Mouse (Mus musculus): Measurements from ENCODE around the gene Fgr. TPM values are rescaled to one million over a fixed set of nuclear protein-coding genes. Genes with fewer than 3 reads are reported as not detected.

Gene Fgr
- polyA plus RNA-seq, 1 experiment: not detected

GRCm38 (mm10) chr4:132972556-132972955, 1.3 kb upstream of the Fgr start:
- no peak for TF ChIP-seq GATA1 (IDR thresholded peaks at IDR 0.05; ENCODE audit: low read length)

GRCm38 (mm10) chr4:132973186-132973585, 709 bp upstream of the Fgr start:
- no peak for TF ChIP-seq GATA1 (IDR thresholded peaks at IDR 0.05; ENCODE audit: low read length)

- no peak for TF ChIP-seq GATA1 (IDR thresholded peaks at IDR 0.05; ENCODE audit: low read length)
Measured at GRCm38 (mm10) chr4:132974904-132975303, 1.0 kb downstream of the Fgr start.

- TF ChIP-seq GATA1 (IDR thresholded peaks at IDR 0.05; ENCODE audit: low read length): no peak
Measured at GRCm38 (mm10) chr4:132975791-132976190, 1.9 kb downstream of the Fgr start.

GRCm38 (mm10) chr4:132976729-132977128, 2.8 kb downstream of the Fgr start:
- TF ChIP-seq GATA1 (IDR thresholded peaks at IDR 0.05; ENCODE audit: low read length): no peak

GRCm38 (mm10) chr4:132977597-132977996, 3.7 kb downstream of the Fgr start:
- no peak for TF ChIP-seq GATA1 (IDR thresholded peaks at IDR 0.05; ENCODE audit: low read length)

GRCm38 (mm10) chr4:132979186-132979585, 5.3 kb downstream of the Fgr start:
- no peak for TF ChIP-seq GATA1 (IDR thresholded peaks at IDR 0.05; ENCODE audit: low read length)

- TF ChIP-seq GATA1 (IDR thresholded peaks at IDR 0.05; ENCODE audit: low read length): no peak
Measured at GRCm38 (mm10) chr4:132981621-132982020, 7.7 kb downstream of the Fgr start.

- TF ChIP-seq GATA1 (IDR thresholded peaks at IDR 0.05; ENCODE audit: low read length): no peak
Measured at GRCm38 (mm10) chr4:132982999-132983398, 9.1 kb downstream of the Fgr start.

GRCm38 (mm10) chr4:132983664-132984512, 10.0 kb downstream of the Fgr start:
- no peak for TF ChIP-seq GATA1 (IDR thresholded peaks at IDR 0.05; ENCODE audit: low read length)

- TF ChIP-seq GATA1 (IDR thresholded peaks at IDR 0.05; ENCODE audit: low read length): no peak
Measured at GRCm38 (mm10) chr4:132988581-132989355, 14.9 kb downstream of the Fgr start.

- no peak for TF ChIP-seq GATA1 (IDR thresholded peaks at IDR 0.05; ENCODE audit: low read length)
Measured at GRCm38 (mm10) chr4:132993553-132993952, 19.7 kb downstream of the Fgr start.

- TF ChIP-seq GATA1 (IDR thresholded peaks at IDR 0.05; ENCODE audit: low read length): no peak
Measured at GRCm38 (mm10) chr4:132997469-132998237, 23.8 kb downstream of the Fgr start.

- TF ChIP-seq GATA1 (IDR thresholded peaks at IDR 0.05; ENCODE audit: low read length): no peak
Measured at GRCm38 (mm10) chr4:133002896-133003295, 29.0 kb downstream of the Fgr start.

GRCm38 (mm10) chr4:133003316-133004018, 29.6 kb downstream of the Fgr start:
- no peak for TF ChIP-seq GATA1 (IDR thresholded peaks at IDR 0.05; ENCODE audit: low read length)

All from G1E-ER4 (cell line).